Mouse (Mus musculus) gastrocnemius, postnatal 36 days (tissue): ENCODE measurements around the gene Srebf2. TPM values are rescaled to one million over a fixed set of nuclear protein-coding genes. Genes with fewer than 3 reads are reported as not detected.

Experiments
- DNase-seq, 2 experiments: peaks; one replicate each; pipeline ENCODE4 v3.0.0; 2022
- intact Hi-C: fragments of 180-260 bp; cut with DNase I; formaldehyde crosslinking; loops from one replicate; pipeline ENCODE4 v1.15.1; 2025
- total RNA-seq, 2 experiments: library from RNA; stranded (reverse); gene quantifications; 2 replicates each; pipeline ENCODE4 v1.2.3; 2021

The Srebf2 gene
- total RNA-seq, 2 experiments from 2014 or later = 9.2 to 9.8 TPM

DNA sequence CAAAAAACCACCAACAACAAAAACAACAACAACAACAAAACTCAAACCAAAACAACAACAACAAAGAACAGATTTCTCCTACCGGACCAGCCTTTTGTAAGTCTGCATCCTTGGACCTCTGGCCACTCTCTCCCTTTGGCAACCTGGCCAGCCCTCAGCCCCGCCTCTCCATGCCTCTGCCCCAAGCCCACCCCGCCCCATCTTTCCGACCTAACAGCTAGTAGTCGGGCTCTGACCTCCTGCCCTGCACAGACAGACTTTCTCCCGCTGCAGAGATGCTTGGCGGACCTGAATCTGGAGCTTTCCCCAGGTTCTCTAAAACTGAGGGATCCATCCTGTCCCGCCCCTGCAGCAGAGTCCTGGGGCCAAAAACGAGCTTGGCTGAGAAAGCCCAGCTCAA, 71.0 kb downstream of the Srebf2 start:
- DNase-seq = no peak
- intact Hi-C loops = no loop called here

DNA sequence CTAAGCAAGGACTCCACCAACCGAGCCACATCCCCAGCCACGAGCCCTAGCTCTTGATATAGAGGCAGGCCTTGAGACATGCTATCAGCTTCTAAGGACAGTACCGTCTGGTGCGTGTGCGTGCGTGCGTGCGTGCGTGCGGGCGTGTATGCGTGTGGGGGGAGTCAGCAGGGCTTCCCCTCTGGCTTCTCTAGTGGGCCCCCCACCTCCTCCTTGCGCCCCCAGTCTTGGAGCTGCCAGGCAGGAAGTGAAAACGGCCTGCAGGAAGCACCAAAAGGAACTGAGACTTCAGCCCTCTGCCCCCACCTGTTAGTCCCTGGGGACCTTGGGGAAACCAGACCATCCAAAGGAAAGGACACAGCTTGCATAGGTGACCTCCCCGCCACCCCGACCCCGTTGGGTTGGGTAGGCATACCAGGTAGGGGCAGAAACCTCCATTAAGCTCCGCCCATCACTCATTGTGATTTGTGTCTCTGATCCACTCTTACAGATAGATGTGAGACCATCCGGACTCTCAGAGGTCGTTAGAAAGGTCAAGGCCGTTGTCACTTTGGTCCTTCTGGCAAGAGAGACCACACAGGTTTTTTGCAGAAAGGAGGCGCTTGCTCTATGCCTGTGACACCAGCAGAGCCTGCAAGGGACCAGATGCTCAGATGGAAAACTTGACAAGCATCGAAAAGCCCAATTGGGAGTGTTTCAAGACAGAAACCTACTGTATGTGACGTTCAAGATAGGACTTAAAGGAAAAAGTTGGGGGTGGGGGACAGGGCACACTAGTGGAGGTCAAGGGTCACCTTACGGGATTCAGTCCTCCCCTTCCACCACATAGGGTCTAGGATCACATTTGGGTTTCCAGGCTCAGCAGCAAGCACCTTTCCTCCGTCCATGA, 72.0 kb downstream of the Srebf2 start:
- intact Hi-C loops = no loop called here

DNA sequence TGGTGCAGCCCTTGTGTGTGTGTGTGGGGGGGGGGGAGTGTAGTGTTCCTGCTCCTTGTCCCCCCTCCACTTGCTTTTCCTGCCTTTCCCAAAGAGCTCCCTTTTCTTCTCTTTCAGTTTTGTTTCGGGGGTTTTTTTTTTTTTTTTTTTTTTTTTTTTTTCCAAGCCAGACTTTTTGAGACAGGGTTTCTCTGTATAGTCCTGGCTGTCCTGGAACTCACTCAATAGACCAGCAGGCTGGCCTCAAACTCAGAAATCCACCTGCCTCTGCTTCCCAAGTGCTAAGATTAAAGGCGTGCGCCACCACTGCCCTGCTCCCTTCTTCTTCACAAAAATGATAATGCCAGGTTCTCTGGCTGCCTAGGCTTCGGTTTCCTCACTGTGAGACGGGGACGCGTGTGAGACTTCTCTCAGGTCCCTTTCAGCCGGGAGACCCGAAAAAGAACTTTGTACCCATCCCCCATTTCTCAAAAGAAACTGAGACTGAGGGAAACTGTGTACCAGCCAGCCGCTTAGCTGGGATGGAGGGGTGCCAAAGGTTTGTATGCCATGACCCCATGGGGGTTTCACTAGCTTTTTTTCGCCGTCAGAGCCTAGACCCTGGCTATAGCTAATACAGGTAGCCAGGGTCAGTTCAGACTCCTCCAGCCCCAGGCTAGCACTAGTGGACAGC, 73.2 kb downstream of the Srebf2 start:
- intact Hi-C loops = no loop called here
- DNase-seq = no peak

More for the DNA sequence above, 72.0 kb downstream of the Srebf2 start:
- DNase-seq = no peak

DNA sequence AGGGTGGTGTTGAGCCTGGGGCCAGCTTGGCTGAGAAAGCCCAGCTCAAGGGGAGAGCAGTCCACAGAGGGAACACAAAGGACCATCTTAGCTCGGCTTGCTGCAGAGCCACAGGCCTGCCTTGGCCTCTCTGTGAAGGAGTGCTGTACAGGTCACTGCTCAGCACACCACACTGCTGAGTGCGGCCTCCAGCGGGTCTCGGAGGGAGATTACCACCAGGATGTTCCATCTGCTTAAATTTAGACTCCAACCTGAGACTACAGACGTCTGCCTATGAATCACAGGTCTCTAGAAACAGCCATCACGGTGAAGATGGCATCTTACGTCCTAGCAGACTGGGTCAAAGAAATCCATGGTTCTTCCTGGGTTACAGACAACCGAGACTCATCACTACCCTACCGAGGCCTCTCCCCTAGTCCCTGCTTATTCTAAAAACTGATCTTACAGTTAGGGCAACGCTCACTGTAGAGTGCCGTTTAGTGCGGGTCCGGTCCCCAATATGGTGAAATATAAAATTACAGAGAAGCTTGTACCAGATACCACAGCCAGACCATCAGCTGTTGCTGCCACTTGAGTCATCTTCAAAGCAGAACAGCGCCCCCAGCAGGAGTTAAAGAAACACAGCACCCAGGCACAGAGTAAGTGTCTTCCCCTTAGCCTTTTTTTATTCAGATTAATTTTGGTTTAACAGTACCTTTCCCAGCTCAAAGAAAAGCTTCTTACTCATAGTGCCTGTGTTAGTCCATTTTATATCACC, 74.3 kb downstream of the Srebf2 start:
- intact Hi-C loops = no loop called here
- DNase-seq = no peak

GRCm38 (mm10) chr15:82223251-82223650, 76.3 kb downstream of the Srebf2 start:
- DNase-seq = no peak
- intact Hi-C loops = no loop called here

- intact Hi-C loops = no loop called here
- DNase-seq = no peak
Observed at GRCm38 (mm10) chr15:82223657-82224601, 76.9 kb downstream of the Srebf2 start, which contains the start of gene Tnfrsf13c. Gene Tnfrsf13c (minus strand): TSS chr15:82224369.

- intact Hi-C loops = loop anchor here (5.0 kb wide), 1 partner anchor 52 kb away; no protein-coding TSS in a partner anchor
- no peak for DNase-seq
Observed at GRCm38 (mm10) chr15:82224602-82225215, 77.7 kb downstream of the Srebf2 start.

DNA sequence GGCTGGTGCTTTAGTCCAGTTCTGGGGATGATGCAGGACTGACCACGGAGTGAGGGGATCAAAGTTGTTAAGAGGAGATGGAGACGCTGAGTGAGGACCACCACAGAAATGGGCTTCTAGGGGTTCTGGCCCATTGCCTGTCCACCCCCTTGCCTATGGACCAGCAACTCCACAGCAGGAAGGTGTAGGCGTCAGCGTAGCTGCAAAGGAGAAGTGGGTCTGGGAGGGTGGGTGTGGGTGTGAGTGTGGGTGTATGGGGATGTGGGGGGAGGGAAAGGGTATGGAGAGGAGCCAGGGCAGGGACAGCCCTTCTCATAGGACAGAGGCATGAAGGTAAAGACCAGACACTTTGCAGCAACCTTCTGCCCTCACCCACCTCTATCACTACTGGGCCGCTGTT, 78.8 kb downstream of the Srebf2 start:
- no peak for DNase-seq
- intact Hi-C loops = loop anchor here (5.0 kb wide), 1 partner anchor 53 kb away; no protein-coding TSS in a partner anchor

DNA sequence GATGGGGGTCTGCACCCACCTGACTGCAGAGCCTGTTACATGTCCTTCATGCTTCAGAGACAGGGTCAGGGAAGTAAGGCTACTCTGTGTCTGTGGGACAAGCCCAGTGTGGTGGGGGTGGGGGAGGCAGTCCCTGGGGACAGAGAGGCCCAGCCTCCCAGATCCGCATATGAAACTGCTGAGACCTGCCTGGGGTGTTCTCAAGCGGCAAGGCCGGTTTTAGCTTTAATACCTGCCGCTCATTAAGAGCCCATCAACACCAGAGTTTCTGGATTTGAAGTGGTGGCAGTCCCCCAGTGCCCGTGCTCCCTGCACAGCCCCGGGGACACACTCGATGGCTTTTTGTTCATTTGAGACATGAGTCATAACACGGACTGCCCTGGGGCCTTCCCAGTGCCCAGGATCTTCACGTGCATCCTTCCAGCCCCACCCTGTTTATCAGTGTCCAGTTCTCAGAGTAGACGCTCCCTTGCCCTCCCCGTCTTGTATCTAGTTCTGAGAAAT, 82.6 kb downstream of the Srebf2 start:
- intact Hi-C loops = loop anchor here (5.0 kb wide), 1 partner anchor 57 kb away; no protein-coding TSS in a partner anchor
- no peak for DNase-seq

DNA sequence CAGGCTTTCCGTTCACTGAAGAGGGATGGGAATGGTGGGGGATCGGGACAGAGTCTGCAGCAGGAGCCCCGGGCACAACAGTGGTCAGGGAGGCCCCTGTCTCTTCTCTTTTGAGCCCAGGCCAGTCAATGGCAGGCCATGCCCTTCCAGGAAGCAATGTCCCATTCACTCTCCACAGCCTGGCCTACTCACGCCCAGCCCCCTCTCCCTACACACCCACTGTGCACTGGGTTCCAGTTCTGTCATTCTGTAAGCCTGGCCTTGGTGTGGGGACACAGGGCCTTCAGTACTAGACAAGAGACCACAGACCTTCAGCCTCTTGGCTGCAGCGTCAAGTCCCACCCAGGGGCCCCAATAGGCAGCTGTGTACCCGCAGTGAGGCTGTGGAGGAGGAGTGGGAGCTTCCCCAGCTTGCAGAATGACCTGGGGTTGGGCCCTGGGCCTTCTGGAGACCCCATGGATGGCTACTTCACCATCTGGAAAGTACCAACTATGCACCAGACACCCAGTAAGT, 83.2 kb downstream of the Srebf2 start:
- intact Hi-C loops = no loop called here

DNA sequence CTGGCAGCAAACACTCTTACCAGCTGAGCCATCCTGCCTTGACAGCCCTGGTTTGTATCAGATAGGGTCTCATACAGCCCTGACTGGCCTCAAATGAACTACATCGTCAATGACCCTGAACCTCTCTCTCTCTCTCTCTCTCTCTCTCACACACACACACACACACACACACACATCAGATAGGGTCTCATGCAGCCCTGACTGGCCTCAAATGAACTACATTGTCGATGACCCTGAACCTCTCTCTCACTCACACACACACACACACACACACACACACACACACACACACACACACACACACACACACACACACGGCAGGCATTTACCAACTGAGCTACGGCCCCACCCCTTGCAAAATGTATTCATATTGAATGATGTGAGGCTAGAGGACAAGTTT, 84.1 kb downstream of the Srebf2 start:
- DNase-seq = no peak
- intact Hi-C loops = no loop called here

More for the DNA sequence above, 83.2 kb downstream of the Srebf2 start:
- DNase-seq = no peak

- peak in 1 of 2 experiments; percentile 26 for DNase-seq
- intact Hi-C loops = no loop called here
Observed at GRCm38 (mm10) chr15:82231591-82232378, 84.8 kb downstream of the Srebf2 start.

DNA sequence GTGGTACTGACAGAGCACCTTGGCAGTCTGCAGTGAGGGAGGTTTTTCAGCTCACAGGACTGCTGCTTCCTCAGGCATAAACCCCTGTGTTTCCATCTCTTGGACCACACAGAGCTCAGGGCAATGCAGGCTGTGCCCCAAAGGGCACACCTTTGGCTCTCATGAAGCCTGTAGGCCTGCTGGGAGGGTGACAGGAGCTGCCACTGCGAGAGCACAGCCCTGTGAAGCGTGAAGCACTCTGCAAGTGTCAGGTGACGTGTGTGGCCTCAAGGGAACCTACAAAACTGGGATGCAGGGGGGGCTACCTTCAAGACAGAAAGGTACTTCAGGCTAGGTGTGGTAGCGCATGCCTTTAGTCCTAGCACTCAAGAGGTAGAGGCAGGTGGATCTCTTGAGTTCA, 85.7 kb downstream of the Srebf2 start:
- DNase-seq = no peak
- intact Hi-C loops = no loop called here

GRCm38 (mm10) chr15:82235661-82236060, 88.7 kb downstream of the Srebf2 start:
- DNase-seq = no peak
- intact Hi-C loops = loop anchor here (1.0 to 5.0 kb wide), 3 partner anchors 97 to 170 kb away; no protein-coding TSS in a partner anchor

- intact Hi-C loops = loop anchor here (1.0 to 5.0 kb wide), 3 partner anchors 98 to 171 kb away; no protein-coding TSS in a partner anchor
- DNase-seq = peak; percentile 58 to 78
Observed at GRCm38 (mm10) chr15:82236565-82236964, 89.6 kb downstream of the Srebf2 start.

DNA sequence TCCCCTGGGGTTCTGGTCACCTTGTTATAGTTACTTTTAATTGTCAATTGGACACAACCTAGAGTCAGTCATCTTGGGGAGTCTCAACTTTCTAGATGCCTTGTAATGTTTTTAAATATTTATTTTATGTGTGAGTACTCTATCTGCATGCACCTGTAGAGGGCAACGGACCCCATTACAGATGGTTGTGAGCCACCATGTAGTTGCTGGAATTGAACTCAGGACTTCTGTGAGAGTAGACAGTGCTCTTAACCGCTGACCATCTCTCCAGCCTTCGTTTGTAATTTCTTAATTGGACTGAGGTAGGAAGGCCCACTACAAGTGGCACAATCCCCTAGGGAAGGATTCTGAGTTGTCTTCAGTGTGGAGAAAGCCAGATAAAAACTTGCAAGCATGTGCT, 96.3 kb downstream of the Srebf2 start:
- no peak for DNase-seq
- intact Hi-C loops = no loop called here

- no peak for DNase-seq
- intact Hi-C loops = no loop called here
Observed at GRCm38 (mm10) chr15:82243742-82244114, 96.7 kb downstream of the Srebf2 start.
